Mouse (Mus musculus): ENCODE measurements around the gene Gstm3.

GRCm38 (mm10) chr3:107932128-107932527 lies 37.0 kb downstream of the Gstm3 start:
- TF ChIP-seq CTCF (IDR thresholded peaks at IDR 0.05) (no peak), POLR2A (IDR thresholded peaks at IDR 0.05; ENCODE audit: insufficient read depth, low read depth, low read length) (no peak)

All from heart, adult 2 months (tissue).